Mouse (Mus musculus): ENCODE results near the gene Dnajc7. TPM values are rescaled to one million over a fixed set of nuclear protein-coding genes. Genes with fewer than 3 reads are reported as not detected.
"Not testable (repeated sequence)": the region's sequence is repeated elsewhere in the genome, so short reads cannot be mapped to it uniquely, and the experiment has no call there.

Dnajc7 gene
- total RNA-seq, 2 experiments from 2014 or later = 80.5 to 90.1 TPM

DNA sequence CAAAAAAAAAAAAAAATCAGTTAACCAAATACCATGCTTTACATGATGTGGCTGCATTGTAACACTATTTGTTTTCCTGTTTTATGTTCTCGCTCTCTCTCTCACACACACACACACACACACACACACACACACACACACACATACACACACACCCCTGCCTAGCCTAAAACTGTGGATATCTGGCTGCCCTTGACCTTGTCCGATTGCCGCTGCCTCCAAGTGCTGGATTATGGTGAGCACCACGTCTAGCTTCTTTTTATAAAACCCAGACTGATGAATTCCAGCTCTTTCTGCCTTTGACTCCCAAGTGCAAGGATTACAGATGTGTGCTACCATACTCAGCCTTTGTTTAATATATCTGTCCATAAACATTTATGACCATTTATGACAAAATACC, 2.5 kb downstream of the Dnajc7 start:
- no peak for ATAC-seq (replicated peaks; ENCODE audit: poor library complexity, severe bottlenecking)

DNA sequence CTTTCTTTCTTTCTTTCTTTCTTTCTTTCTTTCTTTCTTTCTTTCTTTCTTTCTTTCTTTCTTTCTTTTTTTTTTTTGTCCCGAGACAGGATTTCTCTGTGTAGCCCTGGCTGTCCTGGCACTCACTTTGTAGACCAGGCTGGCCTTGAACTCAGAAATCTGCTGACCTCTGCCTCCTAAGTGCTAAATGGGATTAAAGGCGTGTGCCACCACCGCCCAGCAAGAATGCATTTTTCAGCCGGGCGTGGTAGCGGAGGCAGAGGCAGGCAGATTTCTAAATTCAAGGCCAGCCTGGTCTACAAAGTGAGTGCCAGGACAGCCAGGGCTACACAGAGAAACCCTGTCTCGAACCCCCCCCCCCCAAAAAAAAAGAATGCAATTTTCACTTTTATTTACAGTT, 3.1 kb downstream of the Dnajc7 start:
- not testable (repeated sequence) for ATAC-seq (replicated peaks; ENCODE audit: poor library complexity, severe bottlenecking)

DNA sequence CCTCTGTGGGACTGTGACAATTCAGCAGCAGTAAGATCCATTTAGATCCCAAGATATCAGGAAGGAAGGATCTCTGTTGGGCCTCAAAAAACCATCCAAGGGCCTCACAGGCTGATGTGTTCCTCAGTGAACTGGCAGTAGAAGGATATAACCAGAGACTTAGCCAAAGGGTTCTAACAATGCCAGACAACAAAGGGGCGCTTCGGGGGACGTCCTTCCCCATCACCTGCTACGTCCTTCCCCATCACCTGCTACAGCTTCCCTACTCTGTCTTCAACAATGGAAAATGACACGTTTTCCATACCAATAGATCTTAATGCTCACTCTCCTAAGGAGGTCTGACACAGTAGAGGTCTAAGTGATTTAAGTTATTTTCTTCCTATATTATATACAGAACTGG, 3.6 kb downstream of the Dnajc7 start:
- no peak for ATAC-seq (replicated peaks; ENCODE audit: poor library complexity, severe bottlenecking)

DNA sequence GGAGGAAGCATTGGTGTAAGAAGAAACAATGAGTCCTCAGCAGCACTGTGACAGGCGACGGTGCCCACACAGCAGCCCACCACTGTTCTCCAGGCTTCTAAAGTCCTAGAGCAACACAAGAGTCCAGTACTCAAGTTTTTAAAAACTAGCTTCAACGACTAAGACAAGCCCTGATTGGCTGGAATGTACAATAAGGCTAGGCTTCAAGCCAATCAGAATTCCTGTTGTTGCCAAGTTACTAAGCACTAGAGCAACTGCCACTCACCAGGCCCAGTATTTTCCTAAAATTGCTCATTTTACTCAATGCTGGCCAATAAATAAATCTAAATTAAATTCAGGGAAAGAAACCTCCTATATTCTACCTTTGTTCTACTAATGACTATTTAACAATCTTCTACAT, 6.7 kb downstream of the Dnajc7 start:
- ATAC-seq (replicated peaks; ENCODE audit: poor library complexity, severe bottlenecking) = no peak

DNA sequence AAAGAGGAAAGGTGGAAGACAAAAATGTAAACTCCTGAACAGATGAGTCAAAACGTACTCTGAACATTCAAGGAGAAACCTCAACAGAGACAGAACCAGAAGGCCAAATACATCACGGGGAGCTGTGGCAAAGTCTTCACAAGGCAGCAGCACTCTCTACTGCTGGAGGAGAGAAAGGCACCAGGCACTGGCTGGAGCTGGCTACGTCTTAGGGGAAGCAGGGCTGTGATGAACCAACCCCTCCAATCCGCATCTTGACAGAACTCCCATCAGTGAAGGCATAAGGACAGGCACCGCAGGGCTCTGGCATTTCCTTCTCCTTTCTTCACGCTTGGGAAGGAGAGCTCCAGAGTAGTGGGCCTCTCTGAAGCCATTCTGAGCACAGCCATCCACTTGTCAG, 8.3 kb downstream of the Dnajc7 start:
- no peak for ATAC-seq (replicated peaks; ENCODE audit: poor library complexity, severe bottlenecking)

DNA sequence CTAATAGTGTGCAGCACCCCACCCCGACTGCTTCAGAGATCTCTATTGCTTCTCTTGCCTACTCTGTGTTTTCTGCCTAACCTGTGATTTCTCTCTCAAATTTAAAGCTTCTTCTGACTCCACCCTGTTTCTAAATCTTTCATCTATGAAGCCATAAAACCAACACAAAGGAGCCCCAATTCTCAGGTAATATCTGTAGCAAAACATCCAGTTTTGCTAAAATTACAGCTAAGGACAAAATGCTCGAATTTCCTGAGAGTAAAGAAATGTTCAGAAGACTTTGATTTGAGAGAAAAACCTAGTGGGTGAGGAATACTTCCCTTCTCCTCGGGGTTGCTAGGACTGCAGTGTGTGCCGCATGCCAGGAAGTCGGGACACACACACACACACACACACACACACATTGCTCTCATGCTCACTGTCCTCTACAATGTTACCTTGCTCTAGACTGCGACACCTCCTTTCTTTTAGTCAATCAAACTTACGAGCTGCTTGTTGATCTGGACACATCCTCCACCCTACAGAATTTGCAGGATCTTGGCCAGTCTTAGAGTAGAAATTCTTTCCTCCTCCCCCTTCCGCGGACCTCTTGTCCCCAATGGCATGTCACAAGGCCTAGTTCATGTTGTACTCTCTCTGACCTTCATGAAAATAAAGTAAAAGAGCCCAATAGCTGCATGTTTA, 9.8 kb downstream of the Dnajc7 start:
- ATAC-seq (replicated peaks; ENCODE audit: poor library complexity, severe bottlenecking) = no peak

DNA sequence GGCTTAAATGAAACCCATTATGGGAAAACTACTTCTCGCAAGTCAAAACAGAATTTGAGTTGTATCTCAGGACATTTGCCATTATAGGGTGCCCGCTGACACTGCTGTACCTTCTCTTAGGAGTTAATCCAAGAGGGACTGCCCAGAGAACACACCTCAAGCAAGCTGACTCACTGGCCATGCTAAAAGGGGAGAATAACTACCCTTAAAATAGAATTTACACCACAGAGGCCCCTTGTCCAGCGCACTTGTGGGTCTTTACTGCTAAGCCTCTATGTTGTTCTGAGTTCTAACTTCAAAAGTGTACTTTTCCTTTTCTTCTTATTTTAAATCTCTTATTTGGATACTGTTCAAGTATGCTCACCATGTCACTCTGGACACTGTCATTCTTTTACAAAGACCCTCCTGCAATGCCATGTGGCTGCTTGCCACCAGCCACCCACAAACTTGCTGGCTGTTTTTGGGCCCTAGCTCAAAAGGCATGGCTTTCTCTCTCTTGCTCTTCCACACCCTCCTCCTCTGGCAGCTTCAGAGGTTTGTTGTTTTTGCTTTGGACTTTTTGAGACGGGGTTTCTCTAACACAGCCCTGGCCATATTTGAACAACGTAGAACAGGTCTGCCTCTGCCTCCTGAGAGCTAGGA, 10.5 kb downstream of the Dnajc7 start:
- no peak for ATAC-seq (replicated peaks; ENCODE audit: poor library complexity, severe bottlenecking)

DNA sequence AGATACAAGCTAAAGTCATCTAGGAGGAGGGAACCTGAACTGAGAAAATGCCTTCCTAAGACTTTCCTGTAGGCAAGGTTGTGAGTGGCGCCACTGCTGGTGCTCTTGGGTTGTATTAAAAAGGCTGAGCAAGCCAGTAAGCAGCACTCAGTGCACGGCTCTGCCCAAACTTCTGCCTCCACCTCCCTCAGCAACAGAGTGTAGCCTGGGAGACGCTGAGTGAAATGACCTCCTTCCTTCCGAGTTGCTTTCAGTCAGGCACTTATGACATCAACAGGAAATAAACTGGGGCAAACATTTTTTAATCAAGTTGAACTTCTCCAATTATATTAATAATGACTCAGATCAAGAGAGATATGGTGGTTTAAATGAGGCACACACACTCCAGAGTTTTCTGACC, 11.2 kb downstream of the Dnajc7 start:
- 0 out of 2 replicates have a peak, but pooled peaks have one; percentile 17 for ATAC-seq (replicated peaks; ENCODE audit: poor library complexity, severe bottlenecking)

DNA sequence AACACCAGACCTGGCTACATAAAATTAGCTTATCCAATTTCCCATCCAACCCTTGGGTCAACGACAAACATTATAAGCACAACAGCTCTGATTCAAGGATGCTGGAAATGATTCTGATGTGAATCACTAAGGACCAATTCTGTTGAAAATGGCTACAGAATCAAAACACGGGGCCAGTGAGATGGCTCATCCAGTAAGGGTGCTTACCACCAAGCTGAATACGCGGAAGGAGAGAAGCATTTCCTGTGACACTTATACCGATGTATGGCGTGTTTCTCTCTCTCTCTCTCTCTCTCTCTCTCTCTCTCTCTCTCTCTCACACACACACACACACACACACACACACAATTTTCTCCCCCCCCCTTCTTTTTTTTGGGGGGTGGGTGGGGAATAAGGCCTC, 12.8 kb downstream of the Dnajc7 start:
- ATAC-seq (replicated peaks; ENCODE audit: poor library complexity, severe bottlenecking) = no peak

DNA sequence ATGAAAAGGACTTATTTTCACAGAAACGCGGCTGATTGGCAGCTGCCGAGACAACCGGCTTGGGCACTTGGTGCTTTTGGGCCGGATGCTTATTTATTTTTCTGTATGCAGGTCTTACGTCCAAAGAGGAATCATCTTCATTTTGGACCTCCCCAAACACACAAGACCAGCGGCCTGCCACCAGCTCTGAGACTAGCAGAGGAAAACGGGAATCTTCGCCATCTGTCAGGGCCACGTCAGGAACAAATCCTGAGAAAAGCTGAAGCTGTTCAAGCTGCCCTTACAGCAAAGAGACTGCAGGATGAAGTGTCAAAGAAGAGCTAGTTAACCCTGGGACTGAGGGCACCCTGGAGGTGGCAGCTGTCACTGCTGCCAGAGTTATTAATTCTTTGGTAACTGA, 14.5 kb downstream of the Dnajc7 start:
- no peak for ATAC-seq (replicated peaks; ENCODE audit: poor library complexity, severe bottlenecking)

DNA sequence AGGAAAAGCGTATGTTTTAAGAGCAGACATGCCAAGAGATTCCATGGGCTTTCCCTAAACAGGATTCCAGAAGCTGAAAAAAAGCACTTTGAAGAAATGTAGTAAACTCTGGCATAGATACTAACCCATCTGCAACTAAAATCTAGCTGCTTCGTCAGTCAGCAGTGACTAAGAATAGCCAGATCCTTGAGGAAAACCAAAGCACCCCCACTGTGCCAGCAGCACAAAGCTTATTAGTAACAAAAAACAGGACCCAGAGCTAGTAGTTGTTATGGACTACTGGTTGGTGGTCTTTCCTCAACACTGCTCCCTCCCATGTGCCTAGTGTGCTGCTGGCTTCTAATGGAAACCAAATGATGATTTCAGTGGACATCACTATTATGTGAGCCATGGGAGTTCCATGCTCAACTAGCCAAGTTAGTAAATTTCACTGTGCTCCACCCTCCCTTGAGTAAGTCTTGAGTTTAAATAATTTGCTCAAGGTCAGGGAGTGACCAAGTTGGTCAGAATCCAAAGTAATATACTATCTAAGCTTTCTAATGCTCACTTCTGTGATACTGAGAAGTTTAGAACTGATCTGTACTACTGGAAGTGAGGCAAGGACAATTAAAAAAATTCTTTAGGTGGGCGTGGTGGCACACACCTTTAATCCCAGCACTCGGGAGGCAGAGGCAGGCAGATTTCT, 15.5 kb downstream of the Dnajc7 start:
- no peak for ATAC-seq (replicated peaks; ENCODE audit: poor library complexity, severe bottlenecking)

DNA sequence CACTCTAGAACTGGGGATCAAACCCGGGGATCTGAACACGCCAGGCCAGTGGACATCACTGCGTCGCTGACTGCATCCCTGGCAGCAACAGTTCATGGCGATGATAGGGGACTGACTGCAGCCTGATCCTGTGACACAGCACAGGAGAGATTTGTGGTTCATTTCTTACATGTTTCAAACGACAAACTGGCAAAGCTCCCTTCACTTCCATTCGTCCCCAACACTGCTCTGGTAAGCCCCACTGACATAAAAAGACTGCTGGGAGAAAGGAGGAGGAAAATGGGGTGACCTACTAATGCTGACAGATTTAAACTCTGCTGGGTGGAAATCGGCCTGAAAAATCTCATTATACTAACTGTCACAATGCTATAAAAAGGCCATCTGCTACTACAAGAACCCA, 16.2 kb downstream of the Dnajc7 start:
- no peak for ATAC-seq (replicated peaks; ENCODE audit: poor library complexity, severe bottlenecking)

DNA sequence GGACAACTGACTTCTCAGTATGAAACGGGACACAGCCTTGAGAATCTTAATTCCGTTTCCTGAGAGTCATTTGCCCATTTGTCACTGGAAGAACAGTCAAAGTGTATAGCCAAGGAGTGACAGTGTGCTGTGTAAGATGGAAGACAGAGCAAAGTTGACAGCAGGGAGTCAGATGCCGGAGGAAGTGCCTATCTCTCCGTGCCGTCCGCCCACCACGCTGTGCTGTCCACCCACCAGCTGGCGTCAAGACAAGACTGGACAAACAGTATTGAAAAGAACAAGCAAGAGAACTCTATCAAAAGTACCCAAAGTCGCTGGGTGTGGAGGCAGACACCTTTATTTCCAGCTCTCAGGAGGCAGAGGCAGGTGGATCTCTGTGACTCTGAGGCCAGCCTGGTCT, 16.8 kb downstream of the Dnajc7 start:
- no peak for ATAC-seq (replicated peaks; ENCODE audit: poor library complexity, severe bottlenecking)

DNA sequence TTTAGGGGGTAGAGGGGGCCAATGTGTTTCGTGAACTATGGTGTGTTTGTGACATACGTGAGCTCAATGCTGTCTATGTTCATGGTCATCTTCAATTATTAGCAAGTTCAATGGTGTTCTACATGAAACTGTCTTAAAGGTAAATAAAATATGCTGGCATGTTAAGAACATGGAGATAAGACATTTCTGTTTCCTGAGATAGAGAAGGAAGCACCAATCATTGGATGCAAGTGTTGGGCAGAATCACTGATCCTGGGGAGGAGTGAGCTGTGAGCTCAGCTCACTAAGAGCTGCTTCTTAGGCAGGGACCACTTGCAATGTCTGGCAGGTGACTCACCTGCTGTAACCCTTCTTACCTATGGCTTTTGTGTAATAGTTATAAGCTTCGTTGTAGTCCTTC, 18.6 kb downstream of the Dnajc7 start:
- no peak for ATAC-seq (replicated peaks; ENCODE audit: poor library complexity, severe bottlenecking)

DNA sequence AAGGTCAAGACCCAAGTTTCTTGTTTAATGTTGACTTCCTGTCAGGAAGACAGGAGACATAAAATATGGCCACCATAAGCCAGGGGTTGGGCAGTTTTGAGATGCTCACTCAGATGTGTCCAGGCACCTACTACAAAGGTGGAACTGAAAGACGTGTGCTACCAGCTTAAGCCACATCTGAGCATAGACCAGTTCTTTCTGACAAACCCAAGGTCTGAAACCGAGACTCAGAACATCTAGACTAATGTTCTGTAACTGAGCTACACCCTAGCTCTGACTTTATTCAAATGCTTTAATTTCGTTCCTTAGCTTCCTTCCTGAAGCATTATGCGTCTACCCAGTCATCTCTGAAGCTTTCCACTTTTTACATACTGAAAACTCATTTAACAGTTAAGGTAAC, 21.9 kb downstream of the Dnajc7 start:
- no peak for ATAC-seq (replicated peaks; ENCODE audit: poor library complexity, severe bottlenecking)

DNA sequence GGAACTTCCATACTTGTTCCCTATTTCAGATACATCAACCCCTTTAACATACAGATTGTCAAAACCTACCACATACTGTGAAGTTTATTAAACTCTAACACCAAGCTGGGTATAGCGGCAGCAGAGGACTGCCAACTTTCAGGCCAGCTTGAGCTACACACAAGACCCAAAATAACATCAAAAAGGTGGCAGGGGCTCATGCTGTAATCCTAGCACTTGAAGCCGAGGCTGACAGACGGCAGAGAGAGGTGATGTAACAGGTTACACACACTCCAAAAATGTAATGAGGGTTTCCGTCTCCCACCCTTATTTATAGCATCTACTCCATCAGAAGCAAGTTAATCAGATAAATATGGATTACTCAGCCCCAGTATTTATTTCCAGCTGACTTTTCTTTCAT, 24.4 kb downstream of the Dnajc7 start:
- ATAC-seq (replicated peaks; ENCODE audit: poor library complexity, severe bottlenecking) = no peak

DNA sequence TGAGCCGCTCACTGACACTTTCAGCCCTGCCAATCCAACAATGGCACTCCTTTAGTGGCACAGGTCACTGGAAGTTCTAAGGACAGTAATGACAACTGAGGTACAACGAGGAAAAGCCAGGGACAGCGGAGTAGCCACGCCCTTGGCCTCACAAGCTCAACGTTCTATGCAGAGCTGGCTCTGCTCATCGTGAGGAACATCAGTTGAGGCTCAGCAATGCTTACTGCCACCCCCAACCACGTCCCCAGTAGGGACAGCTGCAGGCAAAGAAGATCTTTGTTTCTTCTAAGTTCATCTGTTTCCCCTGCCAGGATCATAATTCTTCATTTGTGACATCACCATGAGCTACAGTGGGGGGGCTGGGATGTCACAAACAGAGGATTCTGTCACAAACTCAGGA, 25.4 kb downstream of the Dnajc7 start:
- no peak for ATAC-seq (replicated peaks; ENCODE audit: poor library complexity, severe bottlenecking)

DNA sequence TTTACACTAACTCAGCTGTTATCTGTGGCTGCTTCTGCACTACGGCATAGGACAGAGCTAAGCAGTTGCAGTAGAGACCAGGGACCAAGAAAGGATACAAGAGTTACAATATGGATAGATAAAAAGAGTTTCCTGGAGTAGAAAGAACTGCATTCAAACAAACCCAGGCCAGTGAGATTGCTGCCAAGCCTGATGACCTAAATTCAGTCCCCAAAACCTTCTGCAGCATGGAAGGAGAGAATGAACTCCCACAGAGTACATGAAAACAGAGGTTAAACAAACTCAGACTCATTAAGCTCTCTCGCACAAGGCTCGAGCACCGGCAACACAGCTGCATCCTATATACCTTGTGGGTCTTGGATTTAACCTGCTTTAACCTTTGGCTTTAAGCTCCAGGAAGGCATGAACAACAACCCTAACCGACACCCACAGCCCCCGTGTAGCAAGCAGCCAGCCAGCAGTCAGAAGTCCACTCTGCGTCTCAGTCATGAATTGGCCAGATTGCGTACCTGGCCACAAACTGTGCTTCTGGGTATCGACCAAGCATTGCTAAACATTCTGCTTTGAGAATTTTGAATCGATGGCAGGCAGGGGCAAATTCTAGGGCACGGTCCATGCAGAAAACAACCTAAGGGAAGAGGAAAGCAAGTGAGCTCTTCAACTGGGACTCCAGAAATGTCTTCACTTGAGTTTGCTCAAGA, 27.5 kb downstream of the Dnajc7 start:
- no peak for ATAC-seq (replicated peaks; ENCODE audit: poor library complexity, severe bottlenecking)

DNA sequence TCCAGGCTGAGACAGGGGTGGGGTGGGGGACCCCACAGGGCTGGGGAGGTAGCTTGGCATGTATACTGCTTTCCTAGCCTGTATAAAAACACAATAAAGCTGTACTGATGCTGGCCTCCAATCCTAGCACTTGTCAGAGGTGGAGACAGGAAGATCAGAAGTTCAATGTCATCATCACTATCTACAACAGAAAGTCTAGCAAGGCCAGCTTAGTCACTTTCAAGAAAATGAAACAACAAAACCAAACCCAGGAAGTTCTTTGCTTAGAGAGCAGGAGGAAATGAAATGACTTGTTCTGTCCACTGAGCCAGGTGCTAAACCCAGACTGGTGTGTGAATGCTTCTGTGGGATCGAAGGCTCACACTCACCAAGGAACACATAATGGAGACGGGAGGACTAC, 31.5 kb downstream of the Dnajc7 start:
- no peak for ATAC-seq (replicated peaks; ENCODE audit: poor library complexity, severe bottlenecking)

DNA sequence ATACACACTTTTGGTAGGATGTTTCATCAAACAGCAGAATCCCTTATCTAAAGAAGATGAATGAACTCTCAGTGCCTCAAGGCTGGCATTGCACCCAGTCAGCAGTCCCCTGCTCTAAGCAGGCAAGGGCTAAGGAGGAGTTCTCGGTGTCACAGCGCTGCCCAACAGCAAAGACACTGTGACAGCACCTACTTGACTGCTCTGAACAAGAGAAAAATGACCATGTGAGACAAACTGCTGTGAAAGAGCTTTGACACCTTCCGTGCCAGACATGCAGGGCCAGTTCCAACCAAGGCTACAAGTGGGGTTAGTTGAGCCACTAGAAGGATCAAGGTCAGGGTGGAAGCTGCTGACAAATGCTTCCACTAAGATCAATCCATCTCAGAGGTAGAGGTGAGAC, 34.8 kb downstream of the Dnajc7 start:
- ATAC-seq (replicated peaks; ENCODE audit: poor library complexity, severe bottlenecking) = no peak

DNA sequence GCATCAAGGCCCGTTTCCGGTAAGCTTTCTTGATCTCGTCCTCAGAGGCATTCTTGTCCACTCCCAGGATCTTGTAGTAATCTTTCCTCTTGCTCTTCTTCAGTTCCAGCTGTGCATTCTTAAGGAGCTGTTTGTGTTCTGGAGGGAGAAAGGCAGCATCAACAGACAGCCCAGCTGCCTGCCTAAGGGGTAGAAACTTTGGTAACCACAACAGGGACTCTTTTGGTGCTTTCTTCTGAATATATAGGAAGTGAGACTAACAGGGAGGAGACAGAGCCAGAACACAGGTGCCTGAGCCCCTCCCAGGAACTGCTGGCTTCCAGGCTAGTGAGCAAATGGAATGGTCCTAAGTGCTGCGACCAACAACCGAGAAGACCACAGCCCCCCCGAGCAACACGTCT, 35.4 kb downstream of the Dnajc7 start:
- ATAC-seq (replicated peaks; ENCODE audit: poor library complexity, severe bottlenecking) = peak; percentile 88

Data from granulocyte monocyte progenitor cell, adult 5-6 weeks (primary cell).